Mouse (Mus musculus): ENCODE results near the gene Susd5.
"Not testable (repeated sequence)": the region's sequence is repeated elsewhere in the genome, so short reads cannot be mapped to it uniquely, and the experiment has no call there.

GRCm38 (mm10) chr9:114092188-114092587 lies 35.2 kb downstream of the Susd5 start:
- TF ChIP-seq CTCF (IDR thresholded peaks at IDR 0.05; ENCODE audit: control insufficient read depth, insufficient read depth, insufficient read length); MAX (IDR thresholded peaks at IDR 0.05); MYOD1 (IDR thresholded peaks at IDR 0.05; ENCODE audit: control insufficient read depth, insufficient read length, low read depth); MYOG (IDR thresholded peaks at IDR 0.05; ENCODE audit: control insufficient read depth, extremely low read depth, insufficient read length); USF1 (IDR thresholded peaks at IDR 0.05; ENCODE audit: low read depth); CEBPB (IDR thresholded peaks at IDR 0.05; ENCODE audit: low read depth); FOSL1 (IDR thresholded peaks at IDR 0.05; ENCODE audit: insufficient read depth, low read length, poor library complexity, severe bottlenecking): not testable (repeated sequence)
